Mouse (Mus musculus) C2C12 (cell line): ENCODE measurements at regions not wholly inside any gene's neighbourhood (a gene's known extent, or its start where the extent isn't known, plus 50 kb on each side); places are given as distances from the start of the nearest gene placed in this dataset.

Source experiments
- CEBPB ChIP-seq: IDR thresholded peaks from one replicate; pipeline ENCODE4 v1.6.1; 2011; ENCODE audit warnings: low read depth, mild to moderate bottlenecking, control low read depth, moderate library complexity
- CTCF ChIP-seq: IDR thresholded peaks from one replicate; pipeline ENCODE4 v1.5.1; 2011; ENCODE audit not compliant: control insufficient read depth, insufficient read depth, insufficient read length
- FOSL1 ChIP-seq: IDR thresholded peaks from one replicate; pipeline ENCODE4 v1.8.0; 2011; ENCODE audit warnings: mild to moderate bottlenecking, low read length; ENCODE audit not compliant: poor library complexity, insufficient read depth, severe bottlenecking
- MAX ChIP-seq: IDR thresholded peaks from one replicate; pipeline ENCODE4 v1.6.1; 2011; ENCODE audit warnings: mild to moderate bottlenecking, control low read depth
- MYOD1 ChIP-seq: IDR thresholded peaks from one replicate; pipeline ENCODE4 v1.6.1; 2011; ENCODE audit warnings: low read depth; ENCODE audit not compliant: control insufficient read depth, insufficient read length
- MYOG ChIP-seq: IDR thresholded peaks from one replicate; pipeline ENCODE4 v1.6.1; 2011; ENCODE audit not compliant: control insufficient read depth, insufficient read length; ENCODE audit errors: extremely low read depth
- USF1 ChIP-seq: IDR thresholded peaks from one replicate; pipeline ENCODE4 v1.6.1; 2011; ENCODE audit warnings: low read depth, mild to moderate bottlenecking, control low read depth, moderate library complexity

GRCm38 (mm10) chr8:109361575-109362361, 132.1 kb upstream of the Pmfbp1 start:
- TF ChIP-seq CTCF (no peak), USF1 (no peak), MAX (no peak), FOSL1 (no peak), MYOD1 (no peak), CEBPB (no peak), MYOG (no peak)
